Mouse (Mus musculus): Measurements from ENCODE around the gene Large1.

GRCm38 (mm10) chr8:73061410-73061809 is 291.9 kb downstream of the Large1 start:
- TF ChIP-seq CTCF (IDR thresholded peaks at IDR 0.05; ENCODE audit: low read depth, low read length), result no peak
- no peak for TF ChIP-seq POLR2A (IDR thresholded peaks at IDR 0.05; ENCODE audit: borderline replicate concordance, low read depth, low read length)

Data from bone marrow macrophage, adult 2 months (primary cell).